Mouse (Mus musculus) thymus, postnatal 14 days (tissue): ENCODE measurements around the gene Papolb.
A peak's percentile ranks its signal among the peaks of the same experiment; 100 is the strongest.

Experiments used
- DNase-seq: peaks from one replicate; pipeline ENCODE4 v3.0.0; 2021

The Papolb gene

DNA sequence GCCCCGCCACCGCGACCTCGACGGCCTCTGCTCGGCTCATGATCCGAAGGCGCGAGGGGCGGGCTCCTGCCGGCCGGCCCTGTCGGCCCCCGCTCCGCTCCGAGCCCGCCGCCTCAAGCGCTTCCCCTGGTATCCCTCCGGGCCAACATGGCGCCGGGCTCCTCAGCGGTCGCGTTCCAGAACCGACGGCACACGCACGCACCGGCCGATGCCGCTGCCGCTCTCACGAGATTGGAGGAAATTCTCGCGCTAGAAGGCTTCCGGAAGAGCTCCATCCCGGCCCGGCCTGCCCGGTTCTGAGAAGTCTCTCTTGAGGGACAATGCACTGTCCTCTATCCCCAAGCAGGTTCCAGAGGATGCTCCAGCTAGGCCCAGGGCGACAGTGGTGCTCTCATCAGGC, at the start of gene Papolb:
Gene Papolb (minus strand): TSS at position 162 of the 400 bp plus-strand sequence.
- DNase-seq = no peak

DNA sequence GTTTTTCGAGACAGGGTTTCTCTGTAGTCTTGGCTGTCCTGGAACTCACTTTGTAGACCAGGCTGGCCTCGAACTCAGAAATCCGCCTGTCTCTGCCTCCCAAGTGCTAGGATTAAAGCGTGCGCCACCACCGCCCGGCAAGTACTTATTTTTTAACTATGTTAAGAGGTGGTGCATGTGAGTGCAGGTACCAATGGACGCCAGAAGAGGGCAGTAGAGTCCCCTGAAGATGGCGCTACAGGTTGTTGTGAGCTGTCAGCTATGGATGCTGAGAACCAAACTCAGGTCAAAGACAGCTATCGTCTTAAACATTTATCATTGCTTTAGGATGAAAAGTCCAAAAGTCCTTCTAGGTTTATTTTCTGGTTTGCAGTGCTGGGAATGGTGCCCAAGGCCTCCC, 48.3 kb upstream of the Papolb start:
- no peak for DNase-seq

DNA sequence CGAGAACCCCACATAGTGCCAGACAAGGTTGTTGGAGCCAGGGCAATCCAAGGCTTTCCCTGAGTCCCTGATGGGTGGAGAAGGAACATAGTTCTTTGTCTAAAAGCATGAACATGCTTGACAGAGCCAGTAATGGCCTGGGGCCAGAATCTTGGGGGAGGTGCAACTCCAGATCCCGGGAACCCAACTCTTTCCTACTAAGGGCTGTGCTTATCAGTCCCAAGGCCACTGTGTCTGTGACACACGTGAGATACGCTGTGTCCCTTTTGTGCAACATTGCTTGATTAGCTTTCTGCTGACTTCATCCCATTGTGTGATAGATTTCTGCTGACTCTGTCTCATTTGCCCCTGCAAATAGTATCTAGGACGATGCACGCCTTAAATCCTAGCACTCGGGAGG, 47.0 kb upstream of the Papolb start:
- no peak for DNase-seq

DNA sequence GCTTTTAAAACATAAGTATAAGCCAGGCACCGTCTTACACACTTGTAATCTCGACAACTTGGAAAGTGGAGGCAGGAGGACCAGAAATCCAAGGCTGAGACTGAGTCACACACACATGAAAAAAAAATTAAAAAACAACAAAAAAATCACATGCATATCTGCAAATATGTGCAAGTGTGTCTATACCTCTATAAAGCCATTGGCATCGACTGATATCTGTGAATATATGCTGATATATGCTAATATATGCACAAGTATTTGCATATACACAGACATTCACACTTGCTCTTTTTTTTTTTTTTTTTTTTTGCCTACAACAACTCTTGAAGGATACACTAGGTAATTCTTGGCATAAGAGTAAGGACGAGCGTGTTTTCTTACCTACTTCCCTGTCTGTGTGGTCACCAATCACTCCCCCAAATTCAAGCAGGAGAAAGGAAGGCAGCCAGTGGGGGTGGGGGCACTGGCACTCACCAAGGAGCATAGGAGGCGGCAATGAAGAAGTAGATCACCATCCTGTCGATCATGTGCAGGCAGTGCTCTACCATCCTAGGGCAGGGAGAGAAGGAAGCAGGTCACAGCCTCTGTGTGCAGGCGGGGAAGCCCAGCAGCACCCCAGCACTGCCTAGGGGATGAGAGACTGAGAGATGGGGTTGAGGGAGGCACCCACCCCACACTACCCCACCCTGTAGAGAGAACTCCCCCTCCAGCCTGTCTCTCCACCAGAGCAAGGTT, 44.6 kb upstream of the Papolb start:
- no peak for DNase-seq

DNA sequence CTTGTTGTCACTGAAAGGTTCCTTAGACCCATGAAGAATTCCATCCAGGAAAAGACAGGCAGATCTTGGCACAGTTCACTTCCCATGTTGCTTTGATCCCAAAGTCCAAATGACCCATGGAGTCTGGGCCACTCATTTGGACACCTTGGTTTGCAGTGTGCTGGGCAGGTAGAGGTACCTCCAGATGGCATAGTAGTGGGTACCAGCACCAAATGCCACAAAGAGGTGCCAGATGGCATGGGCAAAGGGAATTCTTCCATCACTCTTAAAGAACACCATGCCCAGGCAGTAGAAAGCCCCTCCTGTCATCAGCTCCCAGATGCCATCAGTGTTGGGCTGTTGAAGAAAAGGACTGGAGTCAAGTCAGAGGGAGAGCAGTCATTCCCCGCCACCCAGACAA, 34.7 kb upstream of the Papolb start:
- no peak for DNase-seq

DNA sequence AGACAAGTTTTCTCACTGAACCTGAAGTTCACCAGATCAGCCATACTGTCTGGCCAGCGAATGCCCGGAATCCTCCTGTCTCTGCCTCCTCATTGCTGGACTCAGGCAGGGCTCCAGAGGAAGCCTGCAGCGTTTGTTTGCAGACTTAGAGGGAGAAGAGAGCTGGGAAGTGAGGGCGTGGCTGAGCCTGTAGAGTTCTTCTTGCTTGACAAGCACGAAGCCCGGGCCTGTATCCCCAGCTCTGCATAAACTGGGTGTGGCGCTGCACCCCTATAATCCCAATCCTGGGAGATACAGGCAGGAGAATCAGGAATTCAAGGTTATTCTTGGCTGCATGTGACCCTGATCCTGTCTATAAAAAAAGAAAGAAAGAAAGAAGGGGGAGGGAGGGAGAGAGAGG, 30.4 kb upstream of the Papolb start:
- no peak for DNase-seq

DNA sequence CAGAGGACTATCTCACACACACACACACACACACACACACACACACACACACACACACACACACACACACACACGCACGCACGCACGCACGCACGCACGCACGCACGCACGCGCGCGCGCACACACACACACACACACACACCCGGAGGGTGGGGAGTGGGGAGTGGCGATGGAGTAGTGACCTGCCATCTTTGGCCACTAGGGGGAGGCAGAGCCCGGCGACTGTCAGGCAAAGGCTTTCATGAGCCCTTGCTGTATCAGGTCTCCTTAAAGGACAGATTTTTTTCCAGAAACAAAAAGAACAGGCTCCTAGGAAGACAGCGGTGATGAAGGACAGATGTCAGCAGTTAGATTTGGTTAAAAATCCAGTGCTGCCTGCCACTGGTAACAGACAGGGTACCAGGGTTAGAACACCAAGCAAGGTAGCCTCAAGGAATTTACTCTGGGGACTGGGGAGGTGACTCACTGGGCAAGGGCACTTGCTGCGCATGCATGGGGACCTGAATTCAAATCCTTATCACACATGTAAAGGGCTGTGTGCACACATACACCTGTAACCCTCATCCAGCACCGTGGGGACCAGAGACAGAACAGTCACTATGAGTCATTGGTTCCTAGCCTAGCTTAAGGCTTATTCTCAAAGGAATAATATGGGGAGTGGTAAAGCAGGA, 27.7 kb upstream of the Papolb start:
- peak; percentile 63 for DNase-seq

DNA sequence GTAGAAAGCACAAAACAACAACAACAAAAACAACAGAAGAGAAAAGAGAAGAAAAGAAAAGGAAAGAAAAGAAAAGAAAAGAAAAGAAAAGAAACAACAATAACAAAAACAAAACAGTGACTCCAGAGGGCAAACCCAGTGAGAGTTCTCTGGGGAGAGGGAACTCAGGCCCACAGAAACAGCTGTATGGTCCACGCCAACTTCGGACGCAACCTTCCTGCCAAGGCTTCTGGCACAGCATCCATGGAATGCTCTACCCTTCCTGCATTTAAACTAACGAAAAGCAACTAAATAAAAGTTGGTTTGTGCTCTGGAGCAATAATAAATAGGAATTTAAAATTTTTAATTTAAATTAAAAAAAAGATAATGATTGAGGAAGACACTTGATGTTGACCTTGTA, 26.8 kb upstream of the Papolb start:
- no peak for DNase-seq

DNA sequence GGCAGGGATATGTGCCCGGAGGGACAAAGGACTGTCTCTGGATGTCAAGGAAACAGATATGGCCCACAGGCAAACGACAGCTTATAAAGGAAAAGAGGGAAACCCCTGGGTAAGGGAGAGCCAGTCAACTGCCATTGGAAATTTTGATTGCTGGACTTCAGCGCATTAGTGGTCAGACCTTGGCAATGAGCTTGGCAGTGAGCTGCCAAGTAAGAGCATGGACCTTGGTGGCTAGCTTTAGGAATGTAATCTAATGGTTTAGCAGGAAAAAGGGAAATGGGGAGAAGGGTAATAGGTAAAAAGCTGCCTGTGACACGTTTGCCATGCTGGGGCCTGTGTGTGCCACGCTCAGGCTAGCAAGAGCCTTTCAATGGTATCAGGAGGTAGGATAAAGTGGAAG, 26.0 kb upstream of the Papolb start:
- no peak for DNase-seq

DNA sequence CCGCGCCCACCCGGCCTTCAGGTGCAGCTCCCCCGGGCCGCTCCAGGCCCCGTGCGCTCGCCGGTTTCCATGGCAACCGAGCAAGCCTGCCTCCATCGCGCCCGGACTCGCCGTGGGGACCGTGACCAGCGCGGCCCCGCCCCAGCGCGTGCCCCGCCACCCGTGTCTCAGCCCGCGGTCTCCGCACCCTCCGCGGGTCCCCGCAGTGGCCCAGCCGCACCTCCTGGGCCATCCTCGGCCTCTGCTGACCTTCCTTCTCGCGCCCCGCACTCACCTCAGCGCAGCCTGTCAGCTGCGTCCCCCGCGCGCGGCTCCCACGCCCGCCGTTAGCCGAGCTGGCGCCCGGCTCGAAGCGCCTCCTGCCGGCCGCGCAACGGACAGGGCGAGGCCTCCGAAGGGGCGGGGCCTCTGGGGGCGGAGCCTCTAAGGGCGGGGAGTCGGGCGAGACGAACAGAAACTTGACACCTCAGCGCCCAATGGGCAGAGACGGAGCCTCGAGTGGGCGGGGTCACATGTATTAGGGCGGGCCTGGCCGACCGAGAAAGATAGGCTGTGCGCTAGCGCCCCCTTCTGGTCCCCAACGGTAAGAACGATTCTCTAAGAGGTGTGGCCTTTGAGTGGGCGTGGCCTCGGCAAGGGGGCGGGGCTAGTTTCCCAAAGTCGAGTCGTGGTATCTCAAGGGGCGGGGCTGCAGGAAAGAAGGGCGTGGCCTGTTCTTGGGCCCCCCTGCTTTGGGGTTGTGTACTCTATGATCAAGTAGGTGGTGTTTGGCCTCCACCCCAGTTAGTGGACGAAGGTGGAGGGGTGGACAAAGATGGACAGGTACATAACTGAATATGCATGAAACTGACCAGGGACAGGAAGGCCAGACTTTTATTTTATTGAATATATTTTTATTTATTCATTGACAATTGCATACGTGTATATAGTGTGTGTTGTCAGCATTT, 21.1 kb upstream of the Papolb start, which contains the start of gene Radil:
Gene Radil (minus strand): TSS at position 393 of the 947 bp plus-strand sequence.
- peak; percentile 62 for DNase-seq

DNA sequence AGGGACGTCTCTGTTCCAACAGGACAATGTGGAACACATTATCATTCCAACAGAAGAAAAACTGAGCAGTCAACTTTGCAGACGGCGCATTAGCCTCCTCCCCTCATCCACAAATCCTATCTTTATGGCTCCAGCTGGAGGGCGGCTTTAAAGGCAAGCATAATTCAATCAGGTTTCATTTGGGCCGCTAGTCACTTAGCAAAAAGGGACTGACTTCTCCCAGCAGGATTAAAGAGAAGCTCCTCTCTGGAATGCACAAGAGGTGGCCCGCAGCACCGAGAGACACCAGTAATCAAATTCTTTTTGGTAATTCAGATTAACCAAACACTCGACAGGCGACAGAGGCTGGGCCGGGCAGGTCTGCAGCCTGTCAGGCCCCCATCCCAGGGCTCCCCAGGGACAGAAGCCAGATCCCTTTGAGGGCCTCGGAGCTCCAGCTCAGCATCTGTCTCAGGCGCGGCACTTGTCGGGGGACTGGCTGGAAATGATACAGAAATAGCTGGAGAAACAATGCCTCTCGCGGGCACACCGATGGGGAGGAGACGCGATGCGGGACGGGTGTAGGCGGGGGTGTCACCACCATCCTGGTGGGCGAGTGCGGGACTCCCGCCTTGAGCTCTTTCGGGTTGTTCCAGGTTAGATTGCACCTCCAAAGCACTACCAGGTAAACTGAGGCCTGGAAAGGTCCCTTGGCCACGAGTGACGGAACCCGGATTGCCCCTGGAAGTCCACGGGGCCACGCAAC, 20.3 kb upstream of the Papolb start:
- no peak for DNase-seq

DNA sequence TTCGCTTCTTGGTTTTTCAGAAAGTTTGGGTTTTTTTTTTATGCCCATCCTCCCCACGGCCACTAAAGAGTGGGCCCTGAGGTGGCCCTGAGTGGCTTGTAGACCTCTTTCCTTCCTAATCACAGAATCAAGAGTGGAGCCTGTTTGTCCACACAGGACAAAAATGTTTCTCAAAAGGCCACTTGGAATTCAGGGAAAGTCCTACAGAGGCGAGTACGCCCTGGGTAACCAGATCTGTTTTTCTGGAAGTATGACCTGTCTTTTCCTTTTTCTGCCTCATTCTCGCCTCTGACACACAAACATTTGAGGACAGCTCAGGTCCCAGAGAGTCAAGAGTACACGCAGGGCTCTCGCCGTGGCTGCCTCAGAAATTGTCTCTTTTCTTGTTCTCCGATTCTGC, 19.6 kb upstream of the Papolb start:
- no peak for DNase-seq

DNA sequence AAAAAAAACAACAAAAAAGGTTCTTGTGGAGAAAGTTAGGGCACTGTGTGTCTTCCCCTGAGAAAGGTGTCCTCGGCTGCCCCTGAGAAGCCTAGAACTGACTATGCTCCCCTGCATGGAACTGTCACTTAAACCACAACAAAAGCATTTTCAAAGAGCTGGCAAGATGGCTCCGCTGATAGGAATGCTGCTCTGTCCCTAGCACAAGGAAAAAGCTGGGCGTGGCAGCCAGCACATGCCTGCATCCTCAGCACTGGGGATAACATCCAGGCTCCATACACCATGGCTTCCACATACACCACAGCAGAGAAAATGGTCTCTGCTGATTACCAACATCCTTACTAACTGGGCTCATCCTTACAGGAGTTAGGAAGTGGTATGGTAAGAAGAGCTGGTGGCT, 17.2 kb upstream of the Papolb start:
- no peak for DNase-seq

DNA sequence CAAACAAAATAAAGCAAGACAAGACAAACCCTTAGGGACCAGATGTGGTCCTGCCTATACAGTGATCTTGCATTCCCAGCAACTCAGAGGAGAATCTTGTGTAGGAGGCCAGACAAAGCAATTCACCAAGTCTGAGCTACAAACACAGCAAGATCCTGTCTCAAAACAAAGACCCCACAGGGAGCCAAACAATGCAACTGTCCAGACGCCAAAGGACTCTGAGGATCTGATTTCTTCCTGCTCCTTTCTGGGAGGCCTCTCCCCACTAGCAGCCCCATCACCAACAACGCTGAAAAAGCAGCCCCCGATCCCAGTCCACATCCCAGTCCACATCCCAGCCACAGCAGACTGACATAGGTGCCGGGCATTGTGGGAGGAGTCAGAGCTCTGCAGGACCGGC, 16.5 kb upstream of the Papolb start:
- DNase-seq = no peak

DNA sequence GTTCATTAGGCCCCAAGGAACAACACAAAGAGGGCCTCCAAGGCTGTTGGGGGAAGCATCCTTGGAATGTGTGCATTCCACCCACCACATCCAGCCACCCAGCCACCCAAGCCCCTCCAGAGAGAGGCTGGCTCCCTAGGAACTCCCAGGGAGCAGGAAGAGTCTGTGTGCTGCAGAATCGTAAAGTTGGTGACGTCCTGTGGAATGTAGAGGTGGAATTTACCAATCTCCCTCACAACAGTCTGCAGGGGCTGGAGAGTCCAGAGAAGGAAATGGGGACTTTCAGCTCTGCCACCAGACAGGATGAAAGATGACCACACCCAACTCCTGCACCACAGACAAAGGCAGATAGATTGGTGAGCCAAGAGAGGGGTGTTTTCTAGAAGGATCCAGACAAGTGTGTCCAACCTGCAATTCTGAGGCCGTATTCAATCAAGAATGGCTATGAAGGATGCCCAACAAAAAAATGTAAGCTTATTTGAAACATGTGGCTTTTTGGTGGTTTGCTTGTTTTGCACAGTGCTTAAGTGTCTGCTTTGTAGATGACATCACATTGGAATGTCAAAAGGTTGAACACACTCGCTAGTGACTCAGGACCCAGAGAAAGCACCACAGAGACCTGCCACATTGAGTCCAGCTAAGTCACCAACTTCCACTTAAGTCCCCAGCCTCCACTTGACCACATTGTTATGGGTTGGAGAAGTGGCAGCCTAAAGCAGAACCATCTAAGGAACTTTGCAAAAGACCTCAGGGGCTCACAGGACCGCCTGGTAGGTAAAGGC, 15.3 kb upstream of the Papolb start:
- no peak for DNase-seq

DNA sequence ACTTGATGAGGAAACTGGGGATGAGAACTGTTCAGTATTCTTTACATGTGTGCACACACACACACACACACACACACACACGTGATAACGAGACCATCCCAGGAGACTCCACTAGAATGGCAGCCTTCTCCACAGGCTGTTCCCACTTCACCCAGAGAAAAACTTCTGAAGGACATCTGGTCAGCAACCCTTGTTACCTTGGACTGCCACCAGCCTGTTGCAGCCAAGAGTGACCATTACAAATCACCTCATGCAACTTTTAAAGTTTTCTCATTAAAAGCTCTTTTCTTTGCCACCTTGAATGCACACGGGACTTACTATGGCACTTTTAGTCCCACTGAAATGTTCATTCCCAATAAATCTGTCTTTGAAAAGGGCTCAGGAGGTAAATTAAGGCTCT, 7.4 kb upstream of the Papolb start:
- DNase-seq = no peak

DNA sequence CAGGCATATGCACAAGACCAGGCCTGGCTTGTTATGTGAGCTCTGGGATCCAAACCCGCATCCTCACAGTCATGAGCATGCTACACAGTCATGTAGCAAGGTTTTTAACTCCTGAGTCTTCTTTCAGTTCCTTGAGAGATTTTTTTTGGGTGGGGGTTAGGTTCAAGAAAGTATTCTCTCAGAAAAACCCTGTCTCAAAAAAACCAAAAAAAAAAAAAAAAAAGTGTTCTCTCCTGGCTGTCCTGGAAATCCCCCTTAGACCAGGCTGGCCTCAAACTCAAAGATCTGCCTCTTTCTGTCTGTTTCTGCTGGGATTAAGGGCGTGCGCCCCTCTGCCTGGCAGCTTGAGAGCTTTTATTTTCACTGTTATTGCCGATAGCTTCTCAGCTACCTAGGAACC, 5.5 kb upstream of the Papolb start:
- no peak for DNase-seq

DNA sequence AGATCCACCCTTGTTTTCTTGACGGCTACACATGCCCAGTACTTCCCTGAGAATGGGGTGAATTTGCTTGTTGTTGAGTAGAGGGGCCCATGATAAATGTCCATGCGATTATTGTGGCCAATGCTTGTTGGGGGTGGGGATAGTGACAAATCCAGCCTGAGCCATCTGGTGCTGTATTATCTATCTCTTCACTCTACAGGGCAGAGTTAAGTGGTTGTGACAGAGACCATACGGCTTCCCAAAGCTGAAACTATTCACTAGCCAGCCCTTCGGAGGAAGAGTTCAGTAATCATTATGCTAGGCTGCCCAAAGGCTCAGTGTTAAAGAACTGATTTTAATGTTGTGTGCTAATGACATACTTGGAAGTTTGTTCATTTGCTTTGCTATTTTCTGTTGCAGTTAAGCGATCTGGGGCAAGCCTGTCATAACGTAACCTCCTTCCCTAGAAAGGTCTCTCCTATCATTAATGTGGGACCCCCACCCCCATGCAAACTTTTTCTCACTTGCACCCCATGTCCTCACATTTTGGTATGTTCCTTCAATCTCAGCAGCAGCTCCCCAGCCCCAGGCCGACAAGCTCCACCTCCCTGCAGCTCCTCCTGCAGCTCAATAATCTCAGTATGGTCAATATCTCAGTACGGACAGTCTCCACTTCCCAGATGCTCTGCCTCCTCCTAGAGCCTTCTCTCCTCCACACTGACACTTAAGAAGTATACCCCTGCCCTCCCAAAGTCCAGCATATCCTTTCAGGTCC, 5.0 kb downstream of the Papolb start:
- DNase-seq = no peak

DNA sequence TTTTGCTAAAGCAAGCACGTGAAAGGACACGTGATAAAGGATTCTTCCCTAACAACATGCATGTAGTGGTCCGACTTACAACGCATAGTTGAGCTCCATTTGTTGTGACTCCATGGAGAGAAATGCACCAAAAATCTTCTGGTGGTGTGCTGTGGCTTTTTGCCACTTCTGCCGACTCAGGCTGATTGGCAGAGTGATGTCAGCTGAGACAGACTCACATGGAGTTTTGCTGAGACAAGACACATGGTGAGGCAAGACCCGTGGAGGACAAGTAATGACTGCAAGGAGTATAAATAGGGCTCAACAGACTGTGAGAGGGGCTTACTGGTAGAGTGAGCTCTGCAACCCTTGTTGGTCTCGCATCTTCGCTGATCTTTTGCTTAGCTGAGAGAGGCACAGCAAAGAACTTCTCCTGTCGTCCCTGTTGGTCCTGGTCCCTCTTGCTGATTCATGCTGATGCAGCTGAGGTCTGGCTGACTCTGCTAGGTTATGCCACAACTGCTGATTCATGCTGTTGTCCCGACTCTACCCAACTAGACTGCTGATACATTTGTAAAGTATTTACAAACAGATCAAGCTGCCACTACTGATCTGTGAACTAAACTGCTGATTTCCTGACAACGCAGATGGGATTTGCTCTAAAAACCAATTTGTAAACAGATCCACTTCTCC, 8.5 kb downstream of the Papolb start:
- no peak for DNase-seq

DNA sequence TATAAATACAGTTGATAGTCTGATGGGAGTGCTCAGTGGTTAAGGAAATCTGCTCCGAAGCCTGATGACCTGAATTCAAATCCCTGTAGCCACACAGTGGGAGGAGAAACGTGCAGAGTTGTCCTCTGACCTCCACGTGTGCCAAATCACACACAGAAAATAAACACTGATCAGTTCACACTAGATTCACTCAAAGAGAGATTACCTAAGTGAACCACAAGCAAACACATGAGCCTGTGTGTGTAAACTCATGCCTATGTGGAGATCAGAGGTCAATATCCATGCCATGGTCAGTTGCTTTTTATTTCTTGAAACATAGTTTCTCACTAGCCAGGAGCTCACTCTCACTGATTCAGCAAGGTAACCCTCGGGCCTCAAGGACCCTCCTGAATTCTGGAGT, 9.5 kb downstream of the Papolb start:
- no peak for DNase-seq

DNA sequence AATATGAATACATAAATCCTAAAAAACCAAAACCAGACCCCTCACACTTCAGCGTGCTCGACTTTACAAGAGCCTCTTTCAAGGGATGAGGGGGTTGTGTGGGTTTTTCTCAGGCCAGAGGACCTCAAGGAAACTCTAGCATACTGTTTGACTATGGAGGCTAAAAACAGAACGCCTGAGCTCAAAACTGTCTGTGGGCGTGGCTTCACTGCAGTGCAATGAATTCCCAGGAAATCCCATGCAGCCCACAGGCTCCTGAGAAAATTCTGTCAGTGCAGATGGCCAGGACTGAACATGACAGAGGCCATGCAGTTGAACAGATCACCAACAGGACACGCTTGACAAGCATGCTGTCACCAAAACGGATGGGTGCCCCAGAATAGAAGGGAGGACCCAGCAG, 10.9 kb downstream of the Papolb start:
- no peak for DNase-seq
